Mouse (Mus musculus): Measurements from ENCODE around the gene Fsip1.

Gene Fsip1

GRCm38 (mm10) chr2:118083652-118084051, 173.1 kb downstream of the Fsip1 start:
- no peak for DNase-seq

- DNase-seq = no peak
Measured at GRCm38 (mm10) chr2:118081581-118081980, 175.2 kb downstream of the Fsip1 start.
